Mouse (Mus musculus) layer of hippocampus, adult 8-10 months (tissue): ENCODE data around the gene Ears2. TPM values are rescaled to one million over a fixed set of nuclear protein-coding genes. Genes with fewer than 3 reads are reported as not detected.
"Not testable (repeated sequence)": the region's sequence is repeated elsewhere in the genome, so short reads cannot be mapped to it uniquely, and the experiment has no call there.

Experiments
- DNase-seq, 2 experiments: peaks; one replicate each; pipeline ENCODE4 v3.0.0; 2022; ENCODE audit warnings: low spot score in 2 of 2
- total RNA-seq, 4 experiments: library from RNA; stranded (reverse); gene quantifications; 2 replicates each; pipeline ENCODE4 v1.2.4; 2022

Ears2 gene
- total RNA-seq: 10 to 100 TPM in 2 of 4 experiments, 1 to 10 TPM in 2; 7.3 to 10.7 (median 9.3) TPM

DNA sequence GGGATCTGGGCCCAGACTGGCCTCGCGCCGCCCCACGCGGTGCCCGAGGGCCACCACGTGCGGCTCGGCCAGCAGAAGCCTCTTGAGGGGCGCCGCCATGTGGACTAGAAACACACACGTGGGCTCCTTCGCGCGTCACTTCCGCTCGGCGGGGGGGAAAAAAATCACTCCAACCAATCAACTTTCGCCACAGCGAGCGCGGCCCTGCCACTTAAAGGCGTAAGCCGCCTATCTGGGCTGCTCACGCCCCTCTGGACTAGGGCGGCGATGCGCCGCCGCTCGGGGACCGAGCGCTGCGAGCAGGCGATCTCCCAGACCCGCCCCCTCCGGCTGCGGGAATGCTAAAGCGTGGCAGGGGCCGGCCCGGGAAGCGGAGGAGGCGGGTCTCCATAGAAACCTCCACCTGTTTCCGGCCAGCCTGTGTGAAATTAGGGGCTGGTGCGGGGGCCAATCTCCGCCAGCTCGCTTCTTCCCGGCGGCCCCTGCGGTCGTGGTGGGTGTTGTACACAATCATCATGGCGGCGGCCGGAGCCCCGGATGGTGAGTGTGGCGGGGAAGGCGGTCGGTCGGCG lies at the start of gene Ears2, which contains the start of gene Ubfd1:
Gene Ears2, minus strand, starts transcription at position 319 of the 572 bp plus-strand sequence.
Gene Ubfd1, plus strand, starts transcription at position 231 of the 572 bp plus-strand sequence.
- peak; percentile 95 to 97 for DNase-seq

GRCm38 (mm10) chr7:122108206-122108605 lies 41.1 kb upstream of the Ears2 start:
- DNase-seq: no peak

DNA sequence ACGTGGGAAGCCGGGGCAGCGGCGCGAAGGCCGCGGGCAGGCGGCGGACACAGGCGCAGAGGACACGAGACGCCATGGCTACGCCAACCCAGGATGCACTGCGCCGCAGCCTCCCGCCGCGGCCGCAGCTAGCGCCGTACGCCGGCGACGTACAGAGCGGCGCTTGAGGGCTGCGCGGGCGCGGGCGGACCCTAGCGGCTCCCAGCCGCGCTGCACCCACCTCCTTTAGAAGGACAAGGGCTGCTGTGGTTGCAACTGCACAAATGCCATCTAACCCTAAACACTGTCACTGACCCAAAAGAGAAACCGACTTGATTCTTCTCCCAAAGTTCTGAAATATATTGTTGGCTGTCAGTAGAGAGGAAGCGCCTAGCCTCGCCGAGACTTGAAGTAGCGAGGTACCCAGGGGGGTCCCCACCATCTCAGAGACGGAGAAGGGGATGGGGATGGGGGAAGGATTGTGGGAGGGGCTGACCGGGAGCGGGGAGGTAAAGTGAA lies 34.7 kb upstream of the Ears2 start, which contains the start of gene Ndufab1:
Gene Ndufab1, minus strand, starts transcription at position 140 of the 498 bp plus-strand sequence.
- DNase-seq: peak; percentile 68 to 82

GRCm38 (mm10) chr7:122101014-122101746 lies 34.1 kb upstream of the Ears2 start:
- not testable (repeated sequence) for DNase-seq

GRCm38 (mm10) chr7:122099222-122099621 lies 32.2 kb upstream of the Ears2 start:
- DNase-seq: peak in 1 of 2 experiments; percentile 15

DNA sequence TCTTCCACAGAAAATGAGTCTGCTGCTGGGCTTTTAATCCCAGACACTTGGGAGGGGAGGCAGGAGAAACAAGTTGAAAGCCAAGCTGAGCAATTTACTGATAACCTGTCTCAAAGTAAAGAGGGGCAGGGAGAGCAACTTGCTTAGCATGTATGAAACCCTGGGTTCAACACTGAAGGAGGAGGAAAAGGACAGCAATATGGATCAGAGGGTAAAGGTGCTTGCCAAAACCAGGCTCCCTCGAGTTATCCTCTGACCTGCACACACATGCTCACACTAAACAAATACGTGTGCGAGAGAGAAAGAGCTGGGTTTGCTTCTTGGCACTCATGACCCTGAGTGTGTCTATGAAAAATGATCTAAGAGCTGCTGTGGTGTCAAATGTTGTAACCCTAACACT lies 30.9 kb upstream of the Ears2 start:
- DNase-seq: no peak

GRCm38 (mm10) chr7:122094564-122095330 lies 27.7 kb upstream of the Ears2 start:
- DNase-seq: no peak

- no peak for DNase-seq
Observed at GRCm38 (mm10) chr7:122087195-122087982, 20.3 kb upstream of the Ears2 start.

DNA sequence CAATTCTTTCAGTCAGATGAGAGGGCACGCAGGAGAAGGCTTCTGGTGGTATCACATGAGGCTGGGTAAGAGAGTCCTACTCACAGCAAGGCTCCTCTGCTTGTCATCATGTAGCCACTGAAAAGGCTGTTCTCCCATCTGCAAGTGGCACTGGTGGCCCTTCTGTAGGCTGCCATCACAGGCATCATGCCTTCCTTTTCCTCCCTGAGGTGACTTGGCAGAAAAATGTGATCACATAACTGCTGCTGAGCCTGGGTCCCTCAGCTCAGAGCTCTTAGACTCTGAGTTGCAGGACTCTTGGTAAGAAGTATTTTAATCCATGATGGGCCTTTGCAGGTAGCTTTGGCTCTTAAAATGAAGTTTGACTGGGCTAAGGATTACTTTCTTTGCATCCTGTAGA lies 14.0 kb upstream of the Ears2 start:
- no peak for DNase-seq

DNA sequence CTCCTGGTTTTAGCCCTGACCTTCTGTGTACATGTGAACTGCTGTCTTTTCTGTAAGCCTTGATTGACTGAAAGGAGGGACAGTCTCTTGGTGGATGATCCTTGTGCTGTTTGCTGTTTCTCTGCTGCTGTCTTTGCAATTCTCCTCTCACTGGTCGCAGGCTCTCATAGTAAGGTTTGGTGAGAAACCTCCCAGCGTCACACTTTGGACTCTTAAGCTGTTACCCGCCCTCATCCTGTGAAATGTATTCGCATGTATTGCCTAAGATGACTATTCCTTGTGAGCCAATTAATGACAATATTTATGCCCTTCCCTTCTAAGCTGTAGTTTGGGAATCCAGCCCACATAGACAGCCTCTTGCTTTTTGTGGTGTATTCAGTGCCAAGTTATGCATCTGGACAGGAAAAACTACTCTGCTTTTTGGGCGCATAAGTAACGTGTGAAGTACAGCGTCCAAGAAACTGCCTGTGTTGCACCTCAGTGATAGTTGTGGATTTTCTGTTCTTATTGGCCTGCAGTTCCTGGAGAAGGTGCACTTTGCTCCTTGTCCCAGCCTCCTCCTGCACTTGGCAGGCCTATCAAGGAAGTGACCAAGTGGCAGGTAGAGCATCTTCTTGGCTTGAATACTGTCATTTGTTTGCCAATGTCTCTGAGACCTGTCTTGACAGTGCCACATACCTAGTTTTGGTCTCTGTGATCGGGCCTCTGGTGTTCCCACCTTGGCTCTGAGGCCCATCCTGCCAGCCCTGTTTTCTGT lies 12.9 kb upstream of the Ears2 start:
- no peak for DNase-seq

DNA sequence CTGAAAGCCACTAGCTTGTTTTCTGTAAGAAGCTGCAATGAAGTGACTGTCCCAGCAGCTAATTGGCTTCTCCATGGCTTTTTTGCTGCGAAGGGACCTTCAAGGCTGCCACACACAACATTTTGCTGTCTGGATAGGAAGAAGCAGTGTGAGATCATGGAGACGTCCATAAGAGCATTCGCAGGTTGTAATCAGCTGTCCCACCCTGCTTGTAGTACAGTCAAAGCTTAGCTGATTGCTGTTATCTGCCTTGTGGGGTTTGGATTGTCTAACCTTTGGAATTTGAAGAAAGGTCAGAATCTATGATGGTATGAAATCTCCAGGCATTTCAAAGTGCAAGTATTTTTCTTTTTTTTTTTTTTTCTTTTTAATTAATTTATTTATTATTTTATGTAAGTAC lies 7.3 kb upstream of the Ears2 start:
- DNase-seq: no peak

DNA sequence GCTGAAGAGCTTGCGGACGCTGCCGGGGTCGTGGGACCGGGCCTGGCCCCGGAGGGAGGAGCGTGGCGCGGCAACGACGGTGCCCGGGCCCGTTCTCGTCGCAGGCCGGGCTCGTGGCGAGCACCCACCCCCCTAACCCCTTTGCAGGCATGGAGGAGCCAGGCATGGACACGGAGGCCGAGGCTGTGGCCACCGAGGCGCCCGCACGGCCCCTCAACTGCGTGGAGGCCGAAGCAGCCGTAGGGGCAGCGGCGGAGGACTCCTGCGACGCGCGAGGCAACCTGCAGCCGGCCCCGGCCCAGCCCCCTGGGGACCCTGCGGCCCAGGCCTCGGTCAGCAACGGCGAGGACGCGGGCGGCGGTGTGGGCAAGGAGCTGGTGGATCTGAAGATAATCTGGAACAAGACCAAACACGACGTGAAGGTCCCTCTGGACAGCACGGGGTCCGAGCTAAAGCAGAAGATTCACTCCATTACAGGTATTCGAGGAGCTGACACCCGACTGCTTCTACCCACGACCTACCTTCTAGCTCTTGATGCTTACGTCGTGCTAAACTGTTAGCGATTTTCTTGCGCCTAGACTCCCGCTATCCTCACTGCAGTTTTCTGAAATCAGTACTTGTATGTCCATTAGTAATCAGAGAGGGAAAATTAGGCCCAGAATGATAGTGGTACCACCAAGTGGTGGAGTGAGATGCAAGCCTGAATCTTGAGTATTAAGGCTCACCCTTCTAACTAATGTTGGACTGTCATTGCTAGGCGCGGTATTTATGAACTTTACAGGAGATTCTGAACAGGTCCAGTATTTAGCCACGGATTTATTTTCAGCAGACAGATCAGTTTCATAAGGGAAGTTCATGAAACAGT lies 686 bp upstream of the Ears2 start:
- peak in 1 of 2 experiments; percentile 13 for DNase-seq

DNA sequence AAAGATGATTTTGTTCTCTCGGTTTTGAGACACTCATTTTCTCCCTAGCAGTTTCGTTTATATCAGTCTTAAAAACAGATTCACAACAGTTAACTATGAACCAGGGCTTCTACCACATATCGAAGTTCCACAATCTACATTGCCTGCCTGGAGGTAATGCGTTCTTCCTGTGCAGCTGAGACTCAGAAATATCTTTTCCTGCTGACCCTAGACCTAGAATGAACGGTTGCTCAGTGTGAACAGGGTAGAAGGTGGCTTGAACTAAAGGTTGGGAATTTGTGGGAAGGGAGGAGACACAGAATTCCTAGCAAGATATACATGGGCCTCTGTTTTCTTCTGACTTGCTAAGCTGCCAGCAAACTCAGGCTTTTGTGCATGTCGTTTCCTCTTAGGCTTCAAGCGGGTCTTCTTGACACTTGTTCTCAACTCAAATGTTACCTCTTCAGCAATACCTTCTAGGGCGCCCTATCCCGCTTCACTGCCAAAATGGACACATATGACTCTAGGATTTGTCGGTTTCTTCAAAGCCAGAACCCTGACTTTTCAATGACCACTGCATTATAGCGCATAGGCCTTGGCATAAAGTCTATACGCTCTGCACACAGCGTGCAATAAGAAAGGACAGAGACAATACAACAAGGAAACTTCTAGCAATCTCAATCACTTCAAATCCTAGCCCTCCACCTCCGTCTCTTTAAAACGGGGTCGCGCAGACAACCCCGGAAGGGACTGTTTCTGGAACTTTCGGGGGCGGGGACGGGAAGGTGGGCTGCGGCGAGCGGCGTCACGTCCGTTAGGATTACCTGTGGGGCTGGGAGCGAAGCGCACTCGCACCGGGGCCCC lies 740 bp downstream of the Ears2 start:
- no peak for DNase-seq

DNA sequence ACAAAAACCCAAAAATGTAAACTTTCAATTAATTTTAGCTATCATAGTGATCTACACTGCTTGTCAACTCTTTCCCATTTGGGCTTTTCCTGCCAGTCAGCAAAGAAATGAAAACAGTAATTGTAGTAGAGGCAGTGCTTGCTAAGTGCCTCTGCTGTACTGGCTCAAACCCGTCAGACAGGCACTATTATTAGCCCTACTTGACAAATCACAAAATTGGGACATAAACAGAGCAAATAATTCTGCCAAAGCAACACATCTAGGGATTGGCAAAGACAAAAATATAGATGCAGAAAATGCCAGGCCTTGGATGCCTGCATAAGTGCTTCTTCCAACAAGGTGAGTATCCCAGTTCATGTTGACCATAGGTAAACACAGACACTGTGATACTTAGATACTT lies 1.4 kb downstream of the Ears2 start:
- no peak for DNase-seq

DNA sequence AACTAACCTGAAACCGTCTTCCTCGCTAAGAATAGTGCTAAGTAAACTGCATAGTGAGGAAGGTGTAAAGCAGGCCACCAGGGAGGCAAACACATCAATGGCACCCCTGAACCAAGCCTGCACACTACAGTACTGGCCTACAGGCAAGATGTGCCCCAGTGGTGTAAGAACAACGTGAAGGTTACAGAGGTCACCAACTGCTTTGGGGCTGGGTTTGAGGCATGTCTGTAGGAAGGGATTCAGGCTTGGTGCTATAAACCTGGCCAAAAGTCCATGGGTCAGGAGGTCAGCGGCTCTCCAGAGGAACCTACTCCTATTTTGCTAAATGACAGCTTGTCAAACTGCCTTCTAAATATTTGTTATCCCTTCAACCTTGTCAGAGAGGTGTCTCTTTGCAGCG lies 10.4 kb downstream of the Ears2 start:
- DNase-seq: no peak

DNA sequence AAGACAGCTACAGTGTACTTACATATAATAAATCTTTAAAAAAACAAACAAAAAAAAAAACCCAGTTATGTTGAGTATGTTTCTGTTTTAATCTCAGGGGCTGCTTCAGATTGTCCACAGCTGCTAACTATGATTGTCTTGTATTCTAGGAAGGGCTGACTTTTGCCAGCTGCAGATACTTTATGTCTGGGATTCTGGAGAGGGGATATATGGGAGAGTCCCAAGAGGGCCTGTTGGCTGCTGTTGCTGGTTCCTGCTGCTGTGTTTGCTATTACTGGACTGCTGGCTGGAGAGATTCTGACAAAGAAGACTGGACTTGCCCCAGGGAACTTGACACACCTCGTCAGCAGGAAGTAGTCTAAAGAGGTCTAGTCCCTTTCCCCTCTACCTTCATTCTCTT lies 16.2 kb downstream of the Ears2 start:
- no peak for DNase-seq

GRCm38 (mm10) chr7:122048191-122048590 lies 18.9 kb downstream of the Ears2 start:
- DNase-seq: no peak

DNA sequence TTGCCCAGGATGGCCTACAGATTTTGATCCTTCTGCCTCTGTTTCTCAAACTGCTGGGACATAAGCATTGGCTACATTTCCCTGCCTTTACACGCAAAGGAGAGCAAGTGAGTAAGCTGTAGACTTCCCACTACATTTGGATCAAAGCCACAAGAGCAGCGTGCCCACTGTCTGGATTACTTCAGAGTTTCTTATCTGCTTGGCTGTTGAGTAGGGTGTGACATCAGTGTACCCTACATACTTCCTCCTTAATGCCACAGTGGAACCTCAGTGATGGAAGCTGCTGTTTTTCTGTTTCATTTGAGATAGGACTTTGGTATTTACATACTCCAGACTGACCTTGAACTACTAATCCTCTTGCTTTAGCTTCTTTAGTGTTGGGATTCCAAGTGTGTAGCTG lies 20.2 kb downstream of the Ears2 start:
- DNase-seq: no peak

DNA sequence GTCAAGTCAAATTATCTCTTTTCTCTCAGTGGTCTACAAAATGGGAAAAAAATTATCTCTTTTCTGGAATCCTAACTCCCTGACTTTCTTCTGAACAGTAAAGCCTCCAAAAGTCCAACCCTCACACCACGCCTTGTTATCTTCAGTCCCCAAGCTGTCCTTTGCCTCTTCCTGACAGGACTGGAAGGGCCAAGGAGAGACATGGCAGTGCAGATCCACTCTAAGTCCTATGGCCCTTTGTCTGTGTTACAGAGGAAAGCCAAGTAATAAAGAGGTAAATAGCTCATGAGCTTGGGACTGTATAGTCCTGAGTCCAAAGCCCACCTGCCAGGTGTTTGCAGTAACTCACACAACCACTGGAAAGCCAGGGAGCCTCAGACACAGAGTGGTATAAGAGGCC lies 21.4 kb downstream of the Ears2 start:
- DNase-seq: no peak
